8 mouse cellular contexts compared by ENCODE assay signal in genomic region chr1:135146946-135147701, GRCm38 (mm10). TPM values are rescaled to one million over a fixed set of nuclear protein-coding genes. Genes with fewer than 3 reads are reported as not detected.
DNase-seq lines count a peak whose midpoint lies in the region; ATAC-seq and TF ChIP-seq lines count a peak whose summit lies in the region.

No protein-coding gene starts in this region.

- under 1% methylated on average over 69 of the region's 69 CpGs for WGBS in embryonic facial prominence, embryonic 13.5 days
- 1% methylated on average over 58 of the region's 69 CpGs for WGBS in limb, embryonic 14.5 days
- under 1% methylated on average over 69 of the region's 69 CpGs for WGBS in midbrain, embryonic 15.5 days

- H3K36me3 ChIP-seq in embryonic facial prominence, embryonic 13.5 days: peaks cover 10% of the 10 kb centered on the region
- H3K36me3 ChIP-seq in limb, embryonic 14.5 days (ENCODE audit: control insufficient read depth, insufficient read depth, low read length): peaks cover under 1% of the 10 kb centered on the region; the same call in 1 of the 2 replicates
- no peaks in the 10 kb centered on the region for H3K36me3 ChIP-seq in midbrain, embryonic 15.5 days (replicated peaks)

- no peaks in the 10 kb centered on the region for H3K9me3 ChIP-seq in embryonic facial prominence, embryonic 13.5 days
- H3K9me3 ChIP-seq in limb, embryonic 14.5 days (ENCODE audit: control insufficient read depth, low read length): no peaks in the 10 kb centered on the region
- H3K9me3 ChIP-seq in midbrain, embryonic 15.5 days: no peaks in the 10 kb centered on the region

- H3K4me3 ChIP-seq in embryonic facial prominence, embryonic 13.5 days: peak overlapping the region; percentile 83
- peak overlapping the region; percentile 98 for H3K4me3 ChIP-seq in limb, embryonic 14.5 days (replicated peaks; ENCODE audit: low read length)
- H3K4me3 ChIP-seq in midbrain, embryonic 15.5 days: peak overlapping the region; percentile 99

- H3K4me1 ChIP-seq in embryonic facial prominence, embryonic 13.5 days: peaks cover 36% of the 10 kb centered on the region
- peaks cover 20% of the 10 kb centered on the region for H3K4me1 ChIP-seq in limb, embryonic 14.5 days (ENCODE audit: control insufficient read depth, insufficient read depth, low read length)
- H3K4me1 ChIP-seq in midbrain, embryonic 15.5 days: peaks cover 39% of the 10 kb centered on the region

- peak overlapping the region; percentile 94 for H3K27ac ChIP-seq in embryonic facial prominence, embryonic 13.5 days
- H3K27ac ChIP-seq in limb, embryonic 14.5 days (replicated peaks; ENCODE audit: low read depth, low read length): peak overlapping the region; percentile 90
- peak overlapping the region; percentile 96 for H3K27ac ChIP-seq in midbrain, embryonic 15.5 days

- H3K27me3 ChIP-seq in embryonic facial prominence, embryonic 13.5 days: 0 out of 2 replicates have a peak, but pooled peaks cover 4% of the 10 kb centered on the region
- peaks cover 3% of the 10 kb centered on the region; the same call in 1 of the 2 replicates for H3K27me3 ChIP-seq in limb, embryonic 14.5 days (ENCODE audit: control insufficient read depth, insufficient read depth, low read length)
- H3K27me3 ChIP-seq in midbrain, embryonic 15.5 days (replicated peaks): no peaks in the 10 kb centered on the region

- H3K4me2 ChIP-seq in embryonic facial prominence, embryonic 13.5 days: peak overlapping the region; percentile 81
- H3K4me2 ChIP-seq in limb, embryonic 14.5 days (replicated peaks; ENCODE audit: low read depth, low read length, severe bottlenecking): peak overlapping the region; percentile 90
- H3K4me2 ChIP-seq in midbrain, embryonic 15.5 days: peak overlapping the region; percentile 87

- peak overlapping the region; percentile 93 for H3K9ac ChIP-seq in embryonic facial prominence, embryonic 13.5 days
- peak overlapping the region; percentile 94 for H3K9ac ChIP-seq in limb, embryonic 14.5 days (ENCODE audit: low read depth, low read length, severe bottlenecking)
- H3K9ac ChIP-seq in midbrain, embryonic 15.5 days: peak overlapping the region; percentile 100

- peak; percentile 90 for DNase-seq in 3T3-L1 (ENCODE audit: low read depth, low spot score)
- peak; percentile 91 to 96 for DNase-seq in adrenal gland, postnatal 36 days
- peak; percentile 82 for DNase-seq in heart, adult 8-10 months (ENCODE audit: low spot score)
- peak; percentile 92 to 93 for DNase-seq in kidney, adult 8-10 months
- DNase-seq in limb, embryonic 14.5 days (ENCODE audit: low spot score): peak; percentile 82
- peak; percentile 66 for DNase-seq in spleen, adult 12 weeks (ENCODE audit: low spot score)

- TF ChIP-seq POLR2A in limb, embryonic 14.5 days (IDR thresholded peaks at IDR 0.05; ENCODE audit: borderline replicate concordance, extremely low read depth, insufficient read depth, insufficient read length): no peak

- ATAC-seq in embryonic facial prominence, embryonic 13.5 days (ENCODE audit: insufficient number of reproducible peaks, insufficient read depth, low FRiP score, low TSS enrichment, low read depth): peak; percentile 21
- peak; percentile 54 for ATAC-seq in limb, embryonic 14.5 days (ENCODE audit: low FRiP score, low read depth)
- peak; percentile 71 for ATAC-seq in midbrain, embryonic 15.5 days (replicated peaks)

RNA-seq across cellular contexts. Expression of gene Arl8a, which starts 0.5 kb away (rescaled TPM):
- 10 to 100 TPM; 52.5 to 56.3 TPM for total RNA-seq in adrenal gland, postnatal 36 days (2021)
- polyA plus RNA-seq in embryonic facial prominence, embryonic 13.5 days (2015; fragmentation: Nextera tagmentation; extraction: Ambion mirVana): 75.2 and 78.6 TPM in 2 replicates
- 10 to 100 TPM; 19.0 to 21.4 (median 20.7) TPM for total RNA-seq in heart, adult 8-10 months (2022)
- 88.1 and 88.8 TPM in 2 replicates for polyA plus RNA-seq in limb, embryonic 14.5 days (2012; rRNA removed)
- polyA plus RNA-seq in limb, embryonic 14.5 days (2014; fragmentation: Nextera tagmentation; extraction: Ambion mirVana): 54.5 and 67.1 TPM in 2 replicates
- polyA plus RNA-seq in midbrain, embryonic 15.5 days (2015; fragmentation: Nextera tagmentation; extraction: Ambion mirVana): 401 and 406 TPM in 2 replicates

RNA-seq across cellular contexts. Expression of gene Ptpn7, which starts 14.6 kb away (rescaled TPM):
- total RNA-seq in adrenal gland, postnatal 36 days (2021): 1 to 10 TPM in 1 of 2 experiments, under 1 TPM in 1; 0.63 to 1.1 TPM
- polyA plus RNA-seq in embryonic facial prominence, embryonic 13.5 days (2015; fragmentation: Nextera tagmentation; extraction: Ambion mirVana): 1.5 and 2.2 TPM in 2 replicates
- 1 to 10 TPM in 1 of 4 experiments, under 1 TPM in 3; 0.34 to 1.5 (median 0.49) TPM for total RNA-seq in heart, adult 8-10 months (2022)
- polyA plus RNA-seq in limb, embryonic 14.5 days (2012; rRNA removed): 3.6 and 3.9 TPM in 2 replicates
- 3.1 and 4.2 TPM in 2 replicates for polyA plus RNA-seq in limb, embryonic 14.5 days (2014; fragmentation: Nextera tagmentation; extraction: Ambion mirVana)
- polyA plus RNA-seq in midbrain, embryonic 15.5 days (2015; fragmentation: Nextera tagmentation; extraction: Ambion mirVana): 0.34 and 0.50 TPM in 2 replicates

RNA-seq across cellular contexts. Expression of gene Gpr37l1, which starts 20.4 kb away (rescaled TPM):
- total RNA-seq in adrenal gland, postnatal 36 days (2021): 1 to 10 TPM in 1 of 2 experiments, under 1 TPM in 1; 0.83 to 1.5 TPM
- polyA plus RNA-seq in embryonic facial prominence, embryonic 13.5 days (2015; fragmentation: Nextera tagmentation; extraction: Ambion mirVana): not detected in 2 replicates
- total RNA-seq in heart, adult 8-10 months (2022): under 1 TPM; 0.44 to 0.71 (median 0.65) TPM
- polyA plus RNA-seq in limb, embryonic 14.5 days (2012; rRNA removed): 0.08 and 0.13 TPM in 2 replicates
- 0.14 TPM in 1 of 2 replicates, not detected in the other for polyA plus RNA-seq in limb, embryonic 14.5 days (2014; fragmentation: Nextera tagmentation; extraction: Ambion mirVana)
- 0.87 and 1.2 TPM in 2 replicates for polyA plus RNA-seq in midbrain, embryonic 15.5 days (2015; fragmentation: Nextera tagmentation; extraction: Ambion mirVana)

RNA-seq across cellular contexts. Expression of gene Lgr6, which starts 42.0 kb away (rescaled TPM):
- 1 to 10 TPM; 1.2 to 2.2 TPM for total RNA-seq in adrenal gland, postnatal 36 days (2021)
- 8.3 and 11.5 TPM in 2 replicates for polyA plus RNA-seq in embryonic facial prominence, embryonic 13.5 days (2015; fragmentation: Nextera tagmentation; extraction: Ambion mirVana)
- total RNA-seq in heart, adult 8-10 months (2022): 10 to 100 TPM; 12.9 to 17.9 (median 15.9) TPM
- 3.2 and 4.2 TPM in 2 replicates for polyA plus RNA-seq in limb, embryonic 14.5 days (2012; rRNA removed)
- polyA plus RNA-seq in limb, embryonic 14.5 days (2014; fragmentation: Nextera tagmentation; extraction: Ambion mirVana): 8.3 and 9.5 TPM in 2 replicates
- 0.77 and 1.0 TPM in 2 replicates for polyA plus RNA-seq in midbrain, embryonic 15.5 days (2015; fragmentation: Nextera tagmentation; extraction: Ambion mirVana)

Comparison
In these comparisons a context has a peak if more than half of its experiments do, and no peak if none do; other contexts are left out.
1. Peak in every context shown above with its lines: DNase-seq, ATAC-seq, H3K4me3 ChIP-seq and H3K27ac ChIP-seq.
2. ATAC-seq: peak in every context shown above with its lines; median percentile 71 in midbrain, embryonic 15.5 days; 54 in limb, embryonic 14.5 days; 21 in embryonic facial prominence, embryonic 13.5 days.